Mouse (Mus musculus) urinary bladder, adult 18-20 months (tissue): Measurements from ENCODE around the gene Klhl33.

Experiments
- DNase-seq, 2 experiments: peaks; one replicate each; pipeline ENCODE4 v3.0.0; 2022; ENCODE audit warnings: low spot score in 2 of 2, mixed read lengths in 2 of 2

Klhl33 gene

GRCm38 (mm10) chr14:50855788-50856187 lies 41.5 kb downstream of the Klhl33 start:
- DNase-seq, result no peak
